Mouse (Mus musculus) frontal cortex, postnatal 25 days (tissue): ENCODE results near the gene V1rd19.
"Not testable (repeated sequence)": the region's sequence is repeated elsewhere in the genome, so short reads cannot be mapped to it uniquely, and the experiment has no call there.

Source experiments
- DNase-seq, 2 experiments: peaks; one replicate each; pipeline ENCODE4 v3.0.0; 2022; ENCODE audit warnings: low spot score in 2 of 2

V1rd19 gene

DNA sequence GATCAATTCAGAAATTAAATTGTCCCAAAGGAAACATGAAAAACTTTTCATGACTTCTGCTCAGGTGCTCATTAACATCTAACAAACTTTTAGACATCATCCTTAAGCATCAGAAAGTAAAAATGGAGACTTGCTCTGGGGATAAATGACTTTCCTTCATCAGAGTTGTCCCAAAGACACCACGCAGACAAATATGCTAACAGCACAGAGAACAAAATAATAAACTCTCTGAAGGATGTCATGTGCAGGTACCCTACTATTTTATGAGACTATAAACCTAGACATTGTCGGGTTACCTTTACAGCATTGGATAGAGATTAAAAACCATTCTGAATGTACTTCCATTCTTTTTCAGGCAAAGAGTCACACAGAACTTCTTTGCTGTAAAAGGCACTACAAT is at the start of gene V1rd19:
V1rd19 (plus strand) TSS at position 301 of the 400 bp plus-strand sequence.
- no peak for DNase-seq

DNA sequence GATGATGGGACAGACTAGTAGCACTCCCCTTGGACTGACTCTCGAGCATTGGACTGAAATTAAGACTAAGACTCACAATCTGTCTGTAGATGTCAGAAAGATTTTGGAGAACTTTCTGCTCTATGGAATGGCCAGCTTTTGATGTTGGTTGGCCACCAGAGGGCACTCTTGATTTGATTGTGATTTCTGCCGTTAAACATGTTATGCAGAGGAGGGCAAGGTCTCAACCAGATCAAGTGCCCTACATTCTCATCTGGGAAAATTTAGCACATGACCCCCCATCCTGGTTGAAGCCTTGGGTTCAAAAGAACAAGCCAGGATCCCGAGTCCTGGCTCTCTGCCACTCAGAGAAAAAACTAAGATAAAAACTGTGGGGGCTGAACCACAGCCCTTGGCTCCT is 33.4 kb upstream of the V1rd19 start:
- not testable (repeated sequence) for DNase-seq

DNA sequence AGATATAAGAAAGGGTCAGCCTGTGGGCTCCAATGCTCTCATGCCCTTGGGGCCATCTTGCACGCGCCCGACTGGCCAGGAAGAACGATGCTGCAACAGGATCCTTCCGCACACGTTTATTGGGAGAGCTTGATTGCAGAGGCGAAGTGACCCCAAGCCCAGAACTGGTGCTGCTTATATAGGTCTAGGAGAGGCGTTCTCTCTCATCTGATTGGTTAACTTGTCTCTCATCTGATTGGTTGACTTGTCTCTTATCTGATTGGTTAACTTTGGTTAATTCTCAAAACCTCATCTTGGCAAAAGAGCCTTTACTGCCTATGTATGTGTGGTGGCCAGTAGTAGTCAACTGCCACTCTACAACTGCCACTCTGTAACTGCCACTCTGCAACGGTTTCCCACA is 27.2 kb upstream of the V1rd19 start, which contains the start of gene Vmn1r181:
Vmn1r181 (plus strand) TSS at position 301 of the 400 bp plus-strand sequence.
- DNase-seq = not testable (repeated sequence)

- no peak for DNase-seq
Measured at GRCm38 (mm10) chr7:24052660-24053304, 51.3 kb downstream of the V1rd19 start, which contains the start of gene Vmn1r183. Gene Vmn1r183 (plus strand): TSS chr7:24053254.
